Mouse (Mus musculus): ENCODE data around the gene Gpatch2. TPM values are rescaled to one million over a fixed set of nuclear protein-coding genes. Genes with fewer than 3 reads are reported as not detected.

Gpatch2 gene
- polyA plus RNA-seq, 1 experiment from 2014 or later: 17.3 TPM

GRCm38 (mm10) chr1:187293233-187293632 lies 77.9 kb downstream of the Gpatch2 start:
- H3K4me3 ChIP-seq (replicated peaks; ENCODE audit: low read length): no peak overlapping the region
- DNase-seq (ENCODE audit: low spot score): no peak

GRCm38 (mm10) chr1:187294522-187294921 lies 79.2 kb downstream of the Gpatch2 start:
- 90% methylated on average over 5 of the region's 5 CpGs for WGBS
- Histone ChIP-seq H3K27ac (no peak overlapping the region), H3K9ac (no peak overlapping the region), H3K4me2 (replicated peaks) (no peak overlapping the region), H3K9me3 (ENCODE audit: control insufficient read depth, low read length) (no peaks in the 10 kb centered on the region), H3K4me1 (replicated peaks; ENCODE audit: control insufficient read depth, insufficient read depth, low read length) (no peaks in the 10 kb centered on the region), H3K36me3 (replicated peaks; ENCODE audit: control insufficient read depth, insufficient read depth) (no peaks in the 10 kb centered on the region), H3K27me3 (ENCODE audit: control insufficient read depth, insufficient read depth, low read length) (no peaks in the 10 kb centered on the region), H3K4me3 (replicated peaks; ENCODE audit: low read length) (no peak overlapping the region)
- ATAC-seq (ENCODE audit: low FRiP score) (no peak), DNase-seq (ENCODE audit: low spot score) (no peak)

More at GRCm38 (mm10) chr1:187293233-187293632, 77.9 kb downstream of the Gpatch2 start:
- Histone ChIP-seq H3K4me2 (replicated peaks) (no peak overlapping the region), H3K9me3 (ENCODE audit: control insufficient read depth, low read length) (no peaks in the 10 kb centered on the region), H3K9ac (no peak overlapping the region), H3K4me1 (replicated peaks; ENCODE audit: control insufficient read depth, insufficient read depth, low read length) (no peaks in the 10 kb centered on the region), H3K36me3 (replicated peaks; ENCODE audit: control insufficient read depth, insufficient read depth) (no peaks in the 10 kb centered on the region), H3K27ac (no peak overlapping the region), H3K27me3 (ENCODE audit: control insufficient read depth, insufficient read depth, low read length) (no peaks in the 10 kb centered on the region)
- WGBS: 92% methylated on average over 3 of the region's 3 CpGs
- no peak for ATAC-seq (ENCODE audit: low FRiP score)

GRCm38 (mm10) chr1:187295038-187295559 lies 79.8 kb downstream of the Gpatch2 start:
- Histone ChIP-seq H3K4me3 (replicated peaks; ENCODE audit: low read length) (no peak overlapping the region), H3K4me2 (replicated peaks) (no peak overlapping the region), H3K9me3 (ENCODE audit: control insufficient read depth, low read length) (no peaks in the 10 kb centered on the region), H3K27me3 (ENCODE audit: control insufficient read depth, insufficient read depth, low read length) (no peaks in the 10 kb centered on the region), H3K27ac (no peak overlapping the region), H3K36me3 (replicated peaks; ENCODE audit: control insufficient read depth, insufficient read depth) (no peaks in the 10 kb centered on the region), H3K4me1 (replicated peaks; ENCODE audit: control insufficient read depth, insufficient read depth, low read length) (no peaks in the 10 kb centered on the region), H3K9ac (no peak overlapping the region)
- no peak for DNase-seq (ENCODE audit: low spot score)
- 95% methylated on average over 6 of the region's 6 CpGs for WGBS
- ATAC-seq (ENCODE audit: low FRiP score): no peak

GRCm38 (mm10) chr1:187295711-187296110 lies 80.4 kb downstream of the Gpatch2 start:
- H3K4me2 ChIP-seq (replicated peaks): no peak overlapping the region

GRCm38 (mm10) chr1:187299236-187299635 lies 83.9 kb downstream of the Gpatch2 start:
- 80% methylated on average over 4 of the region's 4 CpGs for WGBS
- peak; percentile 33 for DNase-seq (ENCODE audit: low spot score)
- Histone ChIP-seq H3K9ac (no peak overlapping the region), H3K36me3 (replicated peaks; ENCODE audit: control insufficient read depth, insufficient read depth) (no peaks in the 10 kb centered on the region), H3K27ac (no peak overlapping the region), H3K4me3 (replicated peaks; ENCODE audit: low read length) (no peak overlapping the region), H3K27me3 (ENCODE audit: control insufficient read depth, insufficient read depth, low read length) (no peaks in the 10 kb centered on the region), H3K9me3 (ENCODE audit: control insufficient read depth, low read length) (no peaks in the 10 kb centered on the region), H3K4me2 (replicated peaks) (no peak overlapping the region), H3K4me1 (replicated peaks; ENCODE audit: control insufficient read depth, insufficient read depth, low read length) (0 out of 2 replicates have a peak, but pooled peaks cover 5% of the 10 kb centered on the region)
- ATAC-seq (ENCODE audit: low FRiP score): no peak

More at GRCm38 (mm10) chr1:187295711-187296110, 80.4 kb downstream of the Gpatch2 start:
- Histone ChIP-seq H3K9ac (no peak overlapping the region), H3K27me3 (ENCODE audit: control insufficient read depth, insufficient read depth, low read length) (no peaks in the 10 kb centered on the region), H3K9me3 (ENCODE audit: control insufficient read depth, low read length) (no peaks in the 10 kb centered on the region), H3K4me3 (replicated peaks; ENCODE audit: low read length) (no peak overlapping the region), H3K4me1 (replicated peaks; ENCODE audit: control insufficient read depth, insufficient read depth, low read length) (0 out of 2 replicates have a peak, but pooled peaks cover 4% of the 10 kb centered on the region), H3K36me3 (replicated peaks; ENCODE audit: control insufficient read depth, insufficient read depth) (no peaks in the 10 kb centered on the region), H3K27ac (no peak overlapping the region)
- WGBS: 100% methylated on average over 1 of the region's 1 CpGs
- ATAC-seq (ENCODE audit: low FRiP score) (no peak), DNase-seq (ENCODE audit: low spot score) (no peak)

- Histone ChIP-seq H3K27ac (no peak overlapping the region), H3K4me3 (replicated peaks; ENCODE audit: low read length) (no peak overlapping the region), H3K27me3 (ENCODE audit: control insufficient read depth, insufficient read depth, low read length) (no peaks in the 10 kb centered on the region), H3K9me3 (ENCODE audit: control insufficient read depth, low read length) (no peaks in the 10 kb centered on the region), H3K9ac (no peak overlapping the region), H3K36me3 (replicated peaks; ENCODE audit: control insufficient read depth, insufficient read depth) (no peaks in the 10 kb centered on the region), H3K4me2 (replicated peaks) (no peak overlapping the region), H3K4me1 (replicated peaks; ENCODE audit: control insufficient read depth, insufficient read depth, low read length) (0 out of 2 replicates have a peak, but pooled peaks cover 5% of the 10 kb centered on the region)
- ATAC-seq (ENCODE audit: low FRiP score) (no peak; the same call in 1 of the 2 replicates), DNase-seq (ENCODE audit: low spot score) (no peak)
- WGBS: 51% methylated on average over 5 of the region's 5 CpGs
Observed at GRCm38 (mm10) chr1:187300626-187301025, 85.3 kb downstream of the Gpatch2 start.

GRCm38 (mm10) chr1:187303221-187303620 lies 87.9 kb downstream of the Gpatch2 start:
- Histone ChIP-seq H3K4me2 (replicated peaks) (no peak overlapping the region), H3K9ac (no peak overlapping the region), H3K4me3 (replicated peaks; ENCODE audit: low read length) (no peak overlapping the region), H3K27ac (no peak overlapping the region), H3K27me3 (ENCODE audit: control insufficient read depth, insufficient read depth, low read length) (no peaks in the 10 kb centered on the region), H3K9me3 (ENCODE audit: control insufficient read depth, low read length) (no peaks in the 10 kb centered on the region), H3K36me3 (replicated peaks; ENCODE audit: control insufficient read depth, insufficient read depth) (no peaks in the 10 kb centered on the region; the same call in 1 of the 2 replicates), H3K4me1 (replicated peaks; ENCODE audit: control insufficient read depth, insufficient read depth, low read length) (0 out of 2 replicates have a peak, but pooled peaks cover 5% of the 10 kb centered on the region)
- no peak for ATAC-seq (ENCODE audit: low FRiP score)
- 68% methylated on average over 10 of the region's 10 CpGs for whole genome bisulfite sequencing
- no peak for DNase-seq (ENCODE audit: low spot score)

- Histone ChIP-seq H3K4me2 (replicated peaks) (no peak overlapping the region), H3K9ac (no peak overlapping the region), H3K27ac (no peak overlapping the region), H3K4me3 (replicated peaks; ENCODE audit: low read length) (no peak overlapping the region), H3K27me3 (ENCODE audit: control insufficient read depth, insufficient read depth, low read length) (no peaks in the 10 kb centered on the region), H3K4me1 (replicated peaks; ENCODE audit: control insufficient read depth, insufficient read depth, low read length) (no peaks in the 10 kb centered on the region), H3K36me3 (replicated peaks; ENCODE audit: control insufficient read depth, insufficient read depth) (no peaks in the 10 kb centered on the region; the same call in 1 of the 2 replicates), H3K9me3 (ENCODE audit: control insufficient read depth, low read length) (no peaks in the 10 kb centered on the region)
- 87% methylated on average over 4 of the region's 4 CpGs for whole genome bisulfite sequencing
- DNase-seq (ENCODE audit: low spot score): no peak
- ATAC-seq (ENCODE audit: low FRiP score): no peak
Observed at GRCm38 (mm10) chr1:187307335-187307734, 92.0 kb downstream of the Gpatch2 start.

GRCm38 (mm10) chr1:187308523-187308922 lies 93.2 kb downstream of the Gpatch2 start:
- Histone ChIP-seq H3K9me3 (ENCODE audit: control insufficient read depth, low read length) (no peaks in the 10 kb centered on the region), H3K27me3 (ENCODE audit: control insufficient read depth, insufficient read depth, low read length) (no peaks in the 10 kb centered on the region), H3K4me2 (replicated peaks) (no peak overlapping the region), H3K4me1 (replicated peaks; ENCODE audit: control insufficient read depth, insufficient read depth, low read length) (no peaks in the 10 kb centered on the region), H3K27ac (no peak overlapping the region), H3K9ac (no peak overlapping the region), H3K4me3 (replicated peaks; ENCODE audit: low read length) (no peak overlapping the region), H3K36me3 (replicated peaks; ENCODE audit: control insufficient read depth, insufficient read depth) (no peaks in the 10 kb centered on the region; the same call in 1 of the 2 replicates)
- DNase-seq (ENCODE audit: low spot score) (no peak), ATAC-seq (ENCODE audit: low FRiP score) (no peak)
- 95% methylated on average over 2 of the region's 2 CpGs for WGBS

GRCm38 (mm10) chr1:187311122-187311521 lies 95.8 kb downstream of the Gpatch2 start:
- ATAC-seq (ENCODE audit: low FRiP score) (no peak), DNase-seq (ENCODE audit: low spot score) (no peak)
- no peaks in the 10 kb centered on the region for H3K9me3 ChIP-seq (ENCODE audit: control insufficient read depth, low read length)
- H3K27me3 ChIP-seq (ENCODE audit: control insufficient read depth, insufficient read depth, low read length): no peaks in the 10 kb centered on the region
- 92% methylated on average over 6 of the region's 6 CpGs for WGBS
- H3K27ac ChIP-seq: no peak overlapping the region
- H3K4me1 ChIP-seq (replicated peaks; ENCODE audit: control insufficient read depth, insufficient read depth, low read length): no peaks in the 10 kb centered on the region
- H3K4me2 ChIP-seq (replicated peaks): no peak overlapping the region
- H3K9ac ChIP-seq: no peak overlapping the region
- no peak overlapping the region for H3K4me3 ChIP-seq (replicated peaks; ENCODE audit: low read length)
- no peaks in the 10 kb centered on the region; the same call in 1 of the 2 replicates for H3K36me3 ChIP-seq (replicated peaks; ENCODE audit: control insufficient read depth, insufficient read depth)
